Mouse (Mus musculus): Measurements from ENCODE around the gene Psmc1. TPM values are rescaled to one million over a fixed set of nuclear protein-coding genes. Genes with fewer than 3 reads are reported as not detected.

Gene Psmc1
- polyA plus RNA-seq (2012; rRNA removed; ENCODE audit: low replicate concordance), result 19.7 and 38.4 TPM in 2 replicates

DNA sequence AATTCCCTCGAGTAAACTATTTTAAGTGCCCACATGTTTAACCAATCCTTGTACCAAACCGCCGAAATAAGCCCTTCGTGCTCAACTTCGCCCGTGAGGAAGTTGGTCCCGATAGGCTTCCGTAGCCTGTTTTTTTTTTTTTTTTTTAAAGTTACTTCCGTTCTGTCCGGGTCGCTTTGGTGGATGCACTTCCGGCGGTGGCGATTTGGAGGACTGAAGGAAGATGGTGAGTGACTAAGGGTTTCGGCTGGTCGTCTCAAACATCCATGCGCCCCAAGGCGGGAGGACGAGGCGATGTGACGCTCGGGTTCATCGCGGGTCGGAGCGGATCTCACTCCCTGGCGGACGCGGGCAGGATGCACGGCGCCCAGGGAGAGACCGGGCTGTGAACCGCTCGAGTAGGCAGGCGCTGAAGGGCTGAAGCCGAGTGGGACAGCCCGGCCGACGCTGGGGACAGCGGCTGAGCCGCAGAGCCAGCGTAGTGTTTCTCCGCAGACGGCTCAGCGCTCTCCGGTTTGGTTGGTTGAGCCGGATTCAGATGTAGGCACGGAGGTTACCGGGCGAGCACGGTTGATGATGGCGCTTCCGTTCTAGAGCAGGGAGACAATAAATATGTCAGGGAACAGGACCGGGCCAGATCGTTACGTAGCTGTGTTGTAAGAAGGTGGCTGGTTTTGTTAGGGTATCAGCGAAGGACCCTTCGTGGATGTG is at the start of gene Psmc1:
Gene Psmc1 (plus strand): TSS at position 169 of the 711 bp plus-strand sequence.

DNA sequence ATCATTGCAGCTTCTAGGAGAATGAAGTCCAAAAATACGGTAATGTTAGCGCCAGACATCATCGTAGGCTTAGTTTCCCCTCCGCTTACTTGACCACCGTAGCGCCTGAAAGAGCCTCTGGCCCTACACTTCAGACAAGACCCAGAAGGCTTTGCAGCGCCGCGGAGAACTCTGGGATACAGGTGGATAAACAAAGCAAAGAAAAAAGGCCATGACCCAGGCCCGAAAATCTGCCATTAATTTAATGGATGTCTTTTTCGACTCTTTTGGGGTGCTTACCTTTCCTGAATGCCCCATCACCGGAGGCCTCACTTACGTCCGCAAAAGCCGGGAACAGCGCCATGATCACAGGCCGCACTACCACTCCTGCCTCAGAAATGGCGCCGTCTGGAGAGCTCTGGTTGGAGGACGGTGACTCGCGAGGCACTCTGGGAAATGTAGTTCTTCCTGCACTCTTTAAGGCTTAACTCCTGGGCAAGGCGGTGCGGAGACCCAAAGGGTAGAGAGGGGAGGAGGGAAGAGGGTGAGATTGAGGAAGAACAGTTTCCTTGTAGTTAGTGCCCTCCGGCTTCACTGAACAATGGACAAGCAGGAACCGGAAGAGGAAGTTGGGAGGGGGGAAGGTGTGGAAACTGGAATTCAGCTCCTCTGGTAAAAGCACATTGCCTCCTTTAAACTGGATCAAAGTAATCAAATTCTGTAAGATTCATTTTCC is 49.5 kb downstream of the Psmc1 start, which contains the start of gene Nrde2:
Gene Nrde2 (minus strand): TSS at position 393 of the 715 bp plus-strand sequence.

Other genes starting within 250 kb of the Psmc1 start
- gene Efcab11, start 225.7 kb upstream of the Psmc1 start, polyA plus RNA-seq (2012; rRNA removed; ENCODE audit: low replicate concordance), result 0.13 and 0.25 TPM in 2 replicates
- gene Tdp1, start 225.6 kb upstream of the Psmc1 start, polyA plus RNA-seq (2012; rRNA removed; ENCODE audit: low replicate concordance), result 9.1 and 10.5 TPM in 2 replicates
- gene Kcnk13, start 145.7 kb upstream of the Psmc1 start, polyA plus RNA-seq (2012; rRNA removed; ENCODE audit: low replicate concordance), result 1.3 and 1.6 TPM in 2 replicates
- 6.7 and 7.3 TPM in 2 replicates for gene Nrde2, start 49.5 kb downstream of the Psmc1 start, polyA plus RNA-seq (2012; rRNA removed; ENCODE audit: low replicate concordance)
- gene Calm1, start 89.3 kb downstream of the Psmc1 start, polyA plus RNA-seq (2012; rRNA removed; ENCODE audit: low replicate concordance), result 381 and 587 TPM in 2 replicates